Comparison of ENCODE assay signal across 1 mouse cellular context in the genomic region with DNA sequence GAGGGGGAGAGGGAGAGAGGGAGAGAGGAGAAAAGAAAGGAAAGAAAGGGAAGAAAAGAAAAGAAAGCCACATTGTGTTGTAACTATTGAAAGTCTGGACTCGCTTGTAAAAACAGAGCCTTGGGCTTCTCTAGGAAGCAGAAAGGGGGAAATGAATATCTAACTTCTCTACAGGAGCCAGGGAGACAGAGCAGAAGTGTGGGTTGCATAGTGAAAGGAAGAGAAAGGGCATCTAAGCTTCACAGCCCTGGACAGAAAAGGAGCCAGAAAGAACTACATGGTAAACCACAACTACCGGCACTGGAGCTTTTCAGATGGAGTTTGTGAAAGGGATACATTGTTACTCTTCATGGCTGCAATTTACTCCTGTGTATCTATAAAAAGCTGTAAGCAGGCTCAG.
TF ChIP-seq lines count a peak whose summit lies in the region.

No protein-coding gene starts in this region.

TF ChIP-seq in CH12.LX, 34 proteins besides CTCF, POLR2A, EP300 and RAD21 (continued from another document):
- TF ChIP-seq RCOR1 (conservative IDR thresholded peaks at IDR 0.05; ENCODE audit: low read depth, low read length) (no peak), PAX5 (IDR thresholded peaks at IDR 0.05; ENCODE audit: low read length) (no peak), ZKSCAN1 (IDR thresholded peaks at IDR 0.05; ENCODE audit: borderline replicate concordance, low read depth, low read length) (no peak), JUN (IDR thresholded peaks at IDR 0.05; ENCODE audit: insufficient read depth, low read depth, low read length) (no peak), TCF12 (IDR thresholded peaks at IDR 0.05; ENCODE audit: low read depth, low read length) (no peak), ZC3H11A (IDR thresholded peaks at IDR 0.05; ENCODE audit: low read depth, low read length) (no peak), USF2 (conservative IDR thresholded peaks at IDR 0.05; ENCODE audit: low read depth, low read length) (no peak), ZMIZ1 (IDR thresholded peaks at IDR 0.05; ENCODE audit: low read depth, low read length) (no peak), MAX (IDR thresholded peaks at IDR 0.05; ENCODE audit: low read length) (no peak), MYC (IDR thresholded peaks at IDR 0.05; ENCODE audit: low read depth, low read length) (no peak), MXI1 (IDR thresholded peaks at IDR 0.05; ENCODE audit: low read depth, low read length) (no peak), JUND (conservative IDR thresholded peaks at IDR 0.05; ENCODE audit: low read depth, low read length) (no peak)
